Mouse (Mus musculus) heart, embryonic 14.5 days (tissue): ENCODE results near the gene Chd2. TPM values are rescaled to one million over a fixed set of nuclear protein-coding genes. Genes with fewer than 3 reads are reported as not detected.

Experiments
- ATAC-seq: fragments of 200-750 bp; cut with Nextera tagmentation; 2 replicates; pipeline ENCODE4 v1.8.0; 2017; ENCODE audit warnings: low read depth, moderate TSS enrichment; ENCODE audit not compliant: insufficient number of reproducible peaks, insufficient read depth, low FRiP score
- H3K27ac ChIP-seq, 2 experiments: fragments of 200-500 bp in 1 of 2; fragments of 300-500 bp in 1 of 2; sonication (generic) in 1 of 2; replicated peaks in 1 of 2; 2 replicates each; pipeline ENCODE4 v1.5.1; 2012 to 2014; ENCODE audit warnings: low read depth in 2 of 2, low read length in 2 of 2, control low read depth in 1 of 2, mild to moderate bottlenecking in 1 of 2, mixed read lengths in 1 of 2; ENCODE audit not compliant: control insufficient read depth in 1 of 2, insufficient read depth in 1 of 2
- H3K27me3 ChIP-seq: fragments of 300-500 bp; sonication (generic); 2 replicates; pipeline ENCODE4 v1.6.1; 2014; ENCODE audit warnings: mild to moderate bottlenecking, low read length, control low read depth; ENCODE audit not compliant: control insufficient read depth, insufficient read depth
- H3K36me3 ChIP-seq: fragments of 300-500 bp; sonication (generic); 2 replicates; pipeline ENCODE4 v1.6.1; 2014; ENCODE audit warnings: mild to moderate bottlenecking, control low read depth, low read length, mixed read lengths; ENCODE audit not compliant: control insufficient read depth, insufficient read depth
- H3K4me1 ChIP-seq, 2 experiments: fragments of 200-500 bp in 1 of 2; fragments of 300-500 bp in 1 of 2; sonication (generic) in 1 of 2; 2 replicates each; pipeline ENCODE4 v1.6.1; 2012 to 2014; ENCODE audit warnings: low read length in 2 of 2, control low read depth in 1 of 2, mixed read lengths in 1 of 2; ENCODE audit not compliant: control insufficient read depth in 2 of 2, insufficient read depth in 2 of 2
- H3K4me2 ChIP-seq: fragments of 300-500 bp; sonication (generic); 2 replicates; pipeline ENCODE4 v1.6.1; 2014; ENCODE audit warnings: mild to moderate bottlenecking, low read length
- H3K4me3 ChIP-seq, 2 experiments: fragments of 200-500 bp in 1 of 2; fragments of 300-500 bp in 1 of 2; sonication (generic) in 1 of 2; 2 replicates each; pipeline ENCODE4 v1.5.1; 2012 to 2014; ENCODE audit warnings: low read length in 2 of 2, mild to moderate bottlenecking in 2 of 2, control low read depth in 1 of 2, low read depth in 1 of 2, moderate library complexity in 1 of 2; ENCODE audit not compliant: control insufficient read depth in 1 of 2, insufficient read depth in 1 of 2
- H3K9ac ChIP-seq: fragments of 300-500 bp; sonication (generic); 2 replicates; pipeline ENCODE4 v1.6.1; 2014; ENCODE audit warnings: mild to moderate bottlenecking, low read length
- H3K9me3 ChIP-seq: fragments of 300-500 bp; sonication (generic); 2 replicates; pipeline ENCODE4 v1.6.1; 2016; ENCODE audit warnings: low read length, control low read depth; ENCODE audit not compliant: control insufficient read depth
- WGBS: fragments of 180-500 bp; shearing (Covaris S2); extraction: QIAGEN DNeasy Blood & Tissue Kit; methylation state at CpG from one replicate; pipeline ENCODE4 v1.1.7; 2014; 5-methylcytosine and 5-hydroxymethylcytosine counted together
- polyA plus RNA-seq: library from polyadenylated mRNA; unstranded; fragments of >200 nt; fragmentation: Nextera tagmentation; extraction: Ambion mirVana; gene quantifications from 2 replicates; pipeline ENCODE4 v1.2.1, GENCODE M21; 2014

Gene Chd2
- polyA plus RNA-seq, 1 experiment from 2014 or later, result 46.9 TPM

DNA sequence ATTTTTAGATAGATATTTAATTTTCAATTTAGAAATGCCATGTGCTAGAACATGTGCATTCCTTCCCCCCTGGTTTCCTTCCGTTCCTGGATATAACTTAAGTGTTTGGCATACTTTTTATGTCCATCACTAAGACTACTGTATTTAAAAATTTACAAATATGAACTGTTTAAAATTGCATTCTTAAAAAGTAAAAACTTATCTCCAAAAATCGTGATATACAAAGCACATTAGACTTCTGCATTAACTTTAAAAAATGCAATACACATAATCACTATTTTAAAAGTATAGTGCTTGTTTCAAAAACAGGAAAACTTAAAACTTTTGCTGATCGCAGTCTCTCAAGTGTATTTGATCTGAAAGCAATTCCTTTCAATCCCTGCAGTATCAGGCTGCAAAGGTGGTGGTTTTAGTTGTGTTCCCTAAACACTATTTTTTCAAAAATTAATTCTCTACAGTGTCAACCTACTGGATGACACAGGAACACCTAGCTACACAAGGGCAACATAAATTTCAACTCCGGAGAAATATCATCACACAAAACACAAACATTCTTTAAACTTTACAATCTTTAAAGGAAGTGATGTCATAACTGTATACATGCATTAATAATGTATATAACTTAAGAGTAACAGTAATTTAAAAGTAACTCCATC, 3.1 kb downstream of the Chd2 start:
- no peak for ATAC-seq

DNA sequence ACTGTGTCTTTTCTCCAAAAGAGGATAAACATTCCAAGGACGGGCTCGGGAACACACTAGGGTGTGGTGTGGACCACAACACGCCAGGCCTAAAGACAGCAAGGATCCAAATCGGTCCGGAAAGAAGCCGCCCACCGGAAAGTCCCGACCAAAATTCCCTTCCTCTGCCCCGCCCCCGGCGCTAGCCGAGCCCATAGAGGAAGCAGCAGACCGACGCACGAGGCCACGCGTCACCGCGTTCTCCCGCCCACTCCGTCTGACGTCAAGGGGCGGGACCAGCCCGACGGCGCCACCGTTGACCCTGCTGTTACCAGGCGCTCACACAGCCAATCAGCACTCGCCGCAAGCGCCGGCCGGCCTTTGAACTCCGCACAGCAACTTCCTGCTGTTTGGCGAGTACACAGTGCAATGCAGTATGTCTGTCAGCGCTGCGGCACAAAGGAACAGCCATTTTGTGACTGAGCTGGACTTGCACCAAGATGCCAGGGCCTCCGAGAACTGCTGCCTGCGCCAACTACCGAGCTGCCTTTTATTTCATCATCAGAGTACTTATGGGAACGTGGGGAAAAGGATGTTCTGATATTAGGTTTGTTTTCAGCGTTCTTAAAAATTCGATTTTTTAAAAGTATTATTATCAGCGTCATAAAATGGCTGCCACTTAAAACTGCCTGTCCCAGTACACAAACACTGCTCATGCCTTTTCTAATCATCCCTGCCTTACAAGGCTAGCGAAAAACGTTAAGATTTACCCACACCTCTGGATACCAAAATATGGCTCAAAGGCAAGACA, 3.8 kb downstream of the Chd2 start:
- Histone ChIP-seq H3K9me3 (no peaks in the 10 kb centered on the region), H3K4me1 (peaks cover 2 to 40% of the 10 kb centered on the region in 2 experiments), H3K27me3 (no peaks in the 10 kb centered on the region), H3K27ac (peak overlapping the region; percentile 96 to 98), H3K4me2 (peak overlapping the region; percentile 91), H3K4me3 (peak overlapping the region; percentile 49), H3K9ac (peak overlapping the region; percentile 85), H3K36me3 (peaks cover 36% of the 10 kb centered on the region)
- ATAC-seq, result peak; percentile 99
- under 1% methylated on average over 46 of the region's 46 CpGs for WGBS

More for the DNA sequence above, 3.1 kb downstream of the Chd2 start:
- Histone ChIP-seq H3K4me2 (peak overlapping the region; percentile 91), H3K9ac (peak overlapping the region; percentile 85), H3K36me3 (peaks cover 36% of the 10 kb centered on the region), H3K27me3 (no peaks in the 10 kb centered on the region), H3K27ac (peak overlapping the region; percentile 96 to 98), H3K9me3 (no peaks in the 10 kb centered on the region), H3K4me3 (peak overlapping the region; percentile 49; a peak in 3 of 4 replicates), H3K4me1 (peaks cover 0 to 32% of the 10 kb centered on the region in 2 experiments; a peak in 3 of 4 replicates)
- WGBS, result 7% methylated on average over 4 of the region's 4 CpGs

DNA sequence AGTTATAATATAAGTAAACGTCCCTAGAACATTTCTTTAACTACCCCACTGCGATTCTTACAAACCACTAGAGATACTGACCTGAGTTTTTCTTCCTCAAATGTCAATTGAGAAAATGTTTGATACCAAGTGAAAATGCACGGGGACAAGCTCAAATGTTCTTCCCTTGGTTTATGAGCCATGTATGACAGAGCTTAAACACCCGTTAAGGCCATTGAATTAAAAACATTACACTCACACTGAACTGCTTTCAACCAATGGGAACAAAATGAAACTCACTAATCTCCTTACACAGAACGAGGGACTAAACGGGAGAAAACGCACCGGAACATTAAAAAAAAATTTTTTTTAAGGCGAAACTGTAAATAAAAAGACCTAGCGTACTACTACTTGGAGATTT, 4.4 kb downstream of the Chd2 start:
- Histone ChIP-seq H3K4me2 (peak overlapping the region; percentile 76), H3K27ac (peak overlapping the region; percentile 86 to 87), H3K9ac (peak overlapping the region; percentile 80), H3K9me3 (no peaks in the 10 kb centered on the region), H3K4me3 (peak overlapping the region; percentile 43 to 49), H3K36me3 (peaks cover 36% of the 10 kb centered on the region), H3K27me3 (no peaks in the 10 kb centered on the region), H3K4me1 (peaks cover 3 to 43% of the 10 kb centered on the region in 2 experiments)
- no peak for ATAC-seq
- 13% methylated on average over 10 of the region's 10 CpGs for WGBS

DNA sequence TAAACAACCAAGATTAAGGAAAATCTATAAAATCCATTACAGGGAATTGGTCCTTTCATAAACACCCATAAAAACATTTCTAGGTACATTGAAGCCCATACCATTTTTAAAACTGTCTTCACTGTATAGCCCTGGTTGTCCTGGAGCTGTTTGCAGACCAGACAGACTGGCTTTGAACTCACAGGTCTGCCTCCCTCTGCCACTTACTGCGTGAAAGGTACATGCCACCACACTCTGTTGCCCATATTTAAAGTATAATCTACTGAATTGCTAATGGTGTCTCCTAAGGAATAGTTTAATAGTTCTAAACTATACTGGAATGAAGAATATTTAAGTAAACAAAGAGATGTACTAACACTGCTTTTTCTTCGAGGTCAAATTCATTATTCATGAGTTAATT, 5.1 kb downstream of the Chd2 start:
- Histone ChIP-seq H3K9me3 (no peaks in the 10 kb centered on the region), H3K9ac (peak overlapping the region; percentile 80), H3K27me3 (no peaks in the 10 kb centered on the region), H3K36me3 (peaks cover 40% of the 10 kb centered on the region), H3K4me1 (peaks cover 5 to 49% of the 10 kb centered on the region in 2 experiments), H3K27ac (peak overlapping the region in 1 of 2 experiments; percentile 87; a peak in 2 of 4 replicates), H3K4me3 (peak overlapping the region in 1 of 2 experiments; percentile 49; a peak in 2 of 4 replicates), H3K4me2 (peak overlapping the region; percentile 76)
- 77% methylated on average over 2 of the region's 2 CpGs for whole genome bisulfite sequencing
- ATAC-seq, result no peak

DNA sequence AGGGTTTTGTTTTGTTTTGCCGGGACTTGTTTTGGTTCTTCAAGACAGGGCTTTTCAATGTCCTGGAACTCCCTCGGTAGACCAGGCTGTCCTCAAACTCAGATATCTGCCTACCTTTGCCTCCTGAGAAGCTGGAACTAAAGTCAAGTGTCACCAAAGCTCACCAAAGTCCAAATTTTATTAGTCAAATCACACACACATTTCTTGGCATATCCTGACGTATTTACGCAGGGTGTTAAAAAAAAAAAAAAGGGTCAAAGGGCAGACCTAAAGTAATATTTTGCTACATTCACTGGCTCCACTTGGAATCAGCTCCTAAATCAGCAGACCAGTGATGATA, 5.8 kb downstream of the Chd2 start:
- no peaks in the 10 kb centered on the region for H3K27me3 ChIP-seq
- no peak overlapping the region for H3K4me3 ChIP-seq
- peaks cover 6 to 57% of the 10 kb centered on the region in 2 experiments for H3K4me1 ChIP-seq
- no peaks in the 10 kb centered on the region for H3K9me3 ChIP-seq
- H3K27ac ChIP-seq, result peak overlapping the region in 1 of 2 experiments; percentile 55; a peak in 2 of 4 replicates
- H3K9ac ChIP-seq, result peak overlapping the region; percentile 38; the same call in 1 of the 2 replicates
- ATAC-seq, result no peak
- WGBS, result 64% methylated on average over 4 of the region's 4 CpGs
- H3K36me3 ChIP-seq, result peaks cover 45% of the 10 kb centered on the region
- peak overlapping the region; percentile 29; the same call in 1 of the 2 replicates for H3K4me2 ChIP-seq

DNA sequence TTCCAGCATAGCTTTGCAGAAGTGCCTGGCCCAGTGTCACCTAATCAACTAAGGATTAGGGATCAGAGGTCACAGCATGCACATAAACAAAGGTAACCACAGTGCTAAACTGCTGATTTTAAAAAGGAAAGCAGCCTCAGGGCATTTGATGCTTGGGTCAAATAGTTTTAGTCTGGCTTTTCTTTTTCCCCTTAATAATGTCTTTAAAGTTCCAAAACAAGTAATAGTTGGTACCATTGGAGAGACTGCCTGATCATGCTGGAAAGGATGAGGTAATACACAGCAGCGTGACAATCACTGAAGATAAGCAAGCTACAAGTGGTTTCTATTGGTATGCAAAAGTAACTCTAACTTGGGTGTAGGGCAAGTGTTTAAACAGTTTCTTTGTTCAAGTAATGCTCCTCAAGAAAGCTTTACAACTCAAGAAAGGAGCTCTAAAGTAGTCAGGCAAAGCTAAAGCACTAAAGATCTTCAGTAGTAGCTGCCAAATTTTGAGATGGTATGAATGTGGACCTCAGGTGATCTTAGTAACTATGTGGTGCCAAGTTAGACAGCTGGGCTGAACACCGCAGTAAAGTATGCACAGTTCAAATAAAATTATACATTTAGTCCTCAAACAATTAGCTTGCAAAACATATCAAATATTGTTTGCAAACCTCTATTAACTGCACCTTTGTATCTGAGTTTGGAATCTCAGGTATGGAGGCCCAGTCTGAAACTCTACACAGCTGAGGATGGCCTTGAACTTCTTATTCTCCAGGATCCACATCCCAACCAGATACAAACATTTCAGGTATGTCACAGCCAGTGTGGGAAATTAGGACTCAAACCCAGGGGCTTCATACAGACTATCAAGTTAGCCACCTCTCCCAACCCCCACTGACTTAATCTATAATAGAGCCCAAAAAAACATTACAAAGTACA, 6.4 kb downstream of the Chd2 start:
- Histone ChIP-seq H3K9ac (peak overlapping the region; percentile 38; the same call in 1 of the 2 replicates), H3K4me2 (peak overlapping the region; percentile 29), H3K4me1 (peaks cover 7 to 60% of the 10 kb centered on the region in 2 experiments), H3K36me3 (peaks cover 49% of the 10 kb centered on the region), H3K27ac (peak overlapping the region in 1 of 2 experiments; percentile 55; a peak in 2 of 4 replicates), H3K4me3 (no peak overlapping the region), H3K27me3 (no peaks in the 10 kb centered on the region), H3K9me3 (no peaks in the 10 kb centered on the region)
- 48% methylated on average over 2 of the region's 2 CpGs for WGBS
- ATAC-seq, result no peak

DNA sequence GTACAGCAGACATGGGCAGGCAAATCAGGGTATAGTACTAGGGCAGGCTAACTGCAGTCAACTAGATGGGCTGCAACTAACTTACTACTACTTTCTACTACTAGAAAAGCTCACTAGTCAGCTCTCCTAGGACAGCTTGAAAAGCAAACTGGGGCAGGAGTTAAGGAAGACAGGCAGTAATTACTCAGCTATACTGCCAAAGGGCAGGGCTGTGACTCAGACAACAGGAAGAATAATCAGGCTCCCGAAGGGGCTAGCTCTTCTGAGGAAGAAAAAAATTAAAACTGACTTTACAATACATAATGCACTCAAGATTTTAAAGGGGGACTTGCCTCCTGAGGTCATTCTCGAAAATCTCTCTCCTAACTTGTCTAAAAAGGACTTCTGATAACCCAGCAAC, 8.2 kb downstream of the Chd2 start:
- H3K9me3 ChIP-seq, result no peaks in the 10 kb centered on the region
- peaks cover 62% of the 10 kb centered on the region for H3K36me3 ChIP-seq

More for the DNA sequence above, 8.2 kb downstream of the Chd2 start:
- no peak overlapping the region for H3K4me3 ChIP-seq
- no peaks in the 10 kb centered on the region for H3K27me3 ChIP-seq
- peaks cover 7 to 63% of the 10 kb centered on the region in 2 experiments for H3K4me1 ChIP-seq
- peak overlapping the region; percentile 64 to 76 for H3K27ac ChIP-seq
- peak overlapping the region; percentile 56 for H3K9ac ChIP-seq
- 36% methylated on average over 2 of the region's 2 CpGs for WGBS
- ATAC-seq, result no peak
- peak overlapping the region; percentile 39 for H3K4me2 ChIP-seq
